Mouse (Mus musculus): ENCODE measurements around the gene Fam131b.

Fam131b gene

GRCm38 (mm10) chr6:42355794-42356600 lies 31.6 kb upstream of the Fam131b start:
- in situ Hi-C loops (cut with MboI; ENCODE audit: low sequenced_read_pairs) = no loop called here

GRCm38 (mm10) chr6:42355366-42355765 lies 30.9 kb upstream of the Fam131b start:
- in situ Hi-C loops (cut with MboI; ENCODE audit: low sequenced_read_pairs) = no loop called here

GRCm38 (mm10) chr6:42354076-42355019 lies 29.9 kb upstream of the Fam131b start:
- in situ Hi-C loops (cut with MboI; ENCODE audit: low sequenced_read_pairs) = no loop called here

- in situ Hi-C loops (cut with MboI; ENCODE audit: low sequenced_read_pairs) = no loop called here
These were observed 28.7 kb upstream of the Fam131b start for GRCm38 (mm10) chr6:42353180-42353579.

GRCm38 (mm10) chr6:42352486-42352846 lies 28.0 kb upstream of the Fam131b start:
- in situ Hi-C loops (cut with MboI; ENCODE audit: low sequenced_read_pairs) = no loop called here

GRCm38 (mm10) chr6:42351776-42352485 lies 27.5 kb upstream of the Fam131b start:
- in situ Hi-C loops (cut with MboI; ENCODE audit: low sequenced_read_pairs) = no loop called here

GRCm38 (mm10) chr6:42350968-42351775 lies 26.7 kb upstream of the Fam131b start:
- in situ Hi-C loops (cut with MboI; ENCODE audit: low sequenced_read_pairs) = no loop called here

GRCm38 (mm10) chr6:42350021-42350967 lies 25.9 kb upstream of the Fam131b start:
- in situ Hi-C loops (cut with MboI; ENCODE audit: low sequenced_read_pairs) = no loop called here

- in situ Hi-C loops (cut with MboI; ENCODE audit: low sequenced_read_pairs) = no loop called here
These were observed 25.1 kb upstream of the Fam131b start, which contains the start of gene Zyx for GRCm38 (mm10) chr6:42349426-42350020. TSS of gene Zyx (plus strand) at chr6:42349630.

GRCm38 (mm10) chr6:42349006-42349425 lies 24.6 kb upstream of the Fam131b start:
- in situ Hi-C loops (cut with MboI; ENCODE audit: low sequenced_read_pairs) = no loop called here

GRCm38 (mm10) chr6:42348281-42349005 lies 24.0 kb upstream of the Fam131b start:
- in situ Hi-C loops (cut with MboI; ENCODE audit: low sequenced_read_pairs) = no loop called here

GRCm38 (mm10) chr6:42344255-42344654 lies 19.8 kb upstream of the Fam131b start:
- in situ Hi-C loops (cut with MboI; ENCODE audit: low sequenced_read_pairs) = no loop called here

- in situ Hi-C loops (cut with MboI; ENCODE audit: low sequenced_read_pairs) = no loop called here
These were observed 19.1 kb upstream of the Fam131b start for GRCm38 (mm10) chr6:42343361-42344120.

GRCm38 (mm10) chr6:42342171-42342570 lies 17.7 kb upstream of the Fam131b start:
- in situ Hi-C loops (cut with MboI; ENCODE audit: low sequenced_read_pairs) = no loop called here

GRCm38 (mm10) chr6:42339981-42340380 lies 15.5 kb upstream of the Fam131b start:
- in situ Hi-C loops (cut with MboI; ENCODE audit: low sequenced_read_pairs) = no loop called here

GRCm38 (mm10) chr6:42339189-42339588 lies 14.7 kb upstream of the Fam131b start:
- in situ Hi-C loops (cut with MboI; ENCODE audit: low sequenced_read_pairs) = no loop called here

- in situ Hi-C loops (cut with MboI; ENCODE audit: low sequenced_read_pairs) = no loop called here
These were observed 6.5 kb upstream of the Fam131b start for GRCm38 (mm10) chr6:42330946-42331345.

All from CH12F3 (cell line).